Mouse (Mus musculus) C2C12 (cell line): ENCODE results near the gene Fam160b1.

Experiments used
- CEBPB ChIP-seq: IDR thresholded peaks from one replicate; pipeline ENCODE4 v1.6.1; 2011; ENCODE audit warnings: low read depth, mild to moderate bottlenecking, control low read depth, moderate library complexity
- CTCF ChIP-seq: IDR thresholded peaks from one replicate; pipeline ENCODE4 v1.5.1; 2011; ENCODE audit not compliant: control insufficient read depth, insufficient read depth, insufficient read length
- MAX ChIP-seq: IDR thresholded peaks from one replicate; pipeline ENCODE4 v1.6.1; 2011; ENCODE audit warnings: mild to moderate bottlenecking, control low read depth
- USF1 ChIP-seq: IDR thresholded peaks from one replicate; pipeline ENCODE4 v1.6.1; 2011; ENCODE audit warnings: low read depth, mild to moderate bottlenecking, control low read depth, moderate library complexity

- TF ChIP-seq USF1: no peak
- TF ChIP-seq MAX: no peak
- no peak for TF ChIP-seq CTCF
- no peak for TF ChIP-seq CEBPB
Observed at GRCm38 (mm10) chr19:57354050-57354449, 6.4 kb upstream of the Fam160b1 start.
